Mouse (Mus musculus): ENCODE results near the gene Uxs1.

GRCm38 (mm10) chr1:43698577-43699000, 129.0 kb downstream of the Uxs1 start:
- TF ChIP-seq POLR2A (IDR thresholded peaks at IDR 0.05; ENCODE audit: low read depth, low read length) (no peak), CTCF (IDR thresholded peaks at IDR 0.05; ENCODE audit: borderline replicate concordance, insufficient read depth, low read length) (no peak)
